Mouse (Mus musculus) thymus, postnatal 25 days (tissue): ENCODE data around the gene Vwa8.
A peak's percentile ranks its signal among the peaks of the same experiment; 100 is the strongest.
"Not testable (repeated sequence)": the region's sequence is repeated elsewhere in the genome, so short reads cannot be mapped to it uniquely, and the experiment has no call there.

Experiments
- DNase-seq: peaks from one replicate; pipeline ENCODE4 v3.0.0; 2022

Vwa8 gene

DNA sequence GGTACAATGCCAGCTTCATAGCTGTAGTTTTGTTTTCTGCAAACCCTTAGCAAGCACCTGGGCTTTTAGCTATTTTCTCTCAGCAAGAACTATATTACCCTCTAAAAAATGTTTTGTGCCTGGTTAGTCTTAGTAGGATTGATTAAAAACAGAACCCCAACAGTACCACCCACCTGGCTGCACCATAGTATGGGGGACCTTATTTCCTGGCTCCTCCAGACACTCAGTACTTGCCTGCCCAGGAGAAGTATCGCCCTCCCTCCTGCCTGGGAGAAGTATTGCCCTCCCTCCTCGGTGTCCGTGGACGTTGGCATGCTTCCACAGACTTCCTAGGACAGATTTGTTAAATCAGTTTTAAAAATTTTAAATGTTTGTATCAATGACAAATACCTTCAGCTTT is 144.7 kb downstream of the Vwa8 start:
- DNase-seq: no peak

DNA sequence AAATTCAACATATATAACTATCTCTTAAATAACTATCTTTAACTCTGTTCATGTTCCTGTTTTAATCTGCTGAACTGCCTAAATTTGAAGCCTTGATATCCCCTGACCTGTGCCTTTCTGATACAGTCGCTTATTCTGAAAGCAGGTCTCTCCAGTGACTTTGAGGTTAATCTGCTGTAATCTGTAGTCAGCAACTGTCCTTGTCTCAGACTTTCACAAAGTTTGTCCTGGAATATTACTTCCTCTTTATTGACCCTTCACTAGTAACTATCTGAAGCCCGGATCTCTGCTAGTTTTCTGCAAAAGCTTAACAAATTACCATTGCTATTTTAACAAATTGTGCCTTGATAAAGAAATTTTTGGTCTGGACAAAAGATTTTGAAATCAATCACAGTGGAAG is 147.5 kb downstream of the Vwa8 start:
- no peak for DNase-seq

DNA sequence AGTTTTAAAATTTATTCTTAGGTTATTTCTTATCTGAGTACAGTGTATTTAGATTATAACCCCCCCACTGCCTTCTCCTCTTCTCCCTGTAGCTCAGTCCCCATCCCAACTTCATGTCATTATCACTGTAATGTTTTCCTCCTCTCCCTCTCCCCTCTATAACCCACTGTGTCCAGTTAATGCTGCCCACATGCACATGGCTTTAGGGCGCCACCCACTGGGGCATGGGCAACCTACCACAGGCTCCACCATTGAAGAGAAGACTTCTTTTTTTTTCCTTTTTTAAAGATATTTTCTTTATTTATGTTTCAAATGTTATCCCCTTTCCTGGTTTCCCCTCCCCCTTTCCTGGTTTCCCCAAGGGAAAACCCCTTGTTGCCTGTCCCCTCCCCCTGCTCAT is 154.7 kb downstream of the Vwa8 start:
- DNase-seq: peak; percentile 27

- DNase-seq: not testable (repeated sequence)
These were observed 168.9 kb downstream of the Vwa8 start for GRCm38 (mm10) chr14:79017710-79018109.

DNA sequence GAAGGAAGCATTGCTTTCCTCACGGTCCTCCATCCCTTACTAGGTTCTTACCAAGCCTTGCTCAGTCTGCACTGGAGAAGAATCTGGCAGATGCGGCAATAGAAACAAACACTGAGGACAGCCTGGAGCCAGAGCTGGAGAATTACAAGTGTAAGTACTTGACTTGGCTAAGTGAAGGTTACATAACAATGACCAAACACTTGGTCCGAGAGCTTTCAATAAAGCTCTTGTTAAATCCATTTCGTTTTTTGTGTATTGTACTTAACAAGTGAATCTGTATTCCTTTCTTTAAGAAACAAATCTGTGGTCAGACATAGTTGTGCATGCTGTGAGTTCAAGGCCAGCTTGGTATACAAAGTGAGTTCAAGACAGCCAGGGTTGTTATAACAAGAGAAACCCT is 169.7 kb downstream of the Vwa8 start:
- no peak for DNase-seq

DNA sequence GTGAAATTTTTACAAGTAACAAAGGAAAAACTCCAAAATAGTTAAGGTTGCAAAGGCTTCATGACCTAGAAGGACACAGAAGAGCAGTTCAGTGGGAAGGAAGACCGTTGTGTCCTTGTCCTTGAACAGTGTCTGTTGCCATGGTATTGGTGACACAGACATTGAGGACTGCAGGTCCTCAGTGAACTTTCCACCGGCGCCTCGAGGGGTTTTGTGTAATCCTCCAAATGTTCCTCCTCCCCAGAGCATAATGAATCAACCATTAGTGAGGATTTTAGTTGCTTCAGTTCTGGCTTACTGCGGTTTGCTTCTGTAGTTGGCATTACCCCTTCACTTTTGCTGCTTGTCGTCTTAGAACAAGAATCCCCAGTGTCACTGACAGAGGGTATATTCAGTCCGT is 172.9 kb downstream of the Vwa8 start:
- no peak for DNase-seq

- DNase-seq: no peak
These were observed 180.2 kb downstream of the Vwa8 start for GRCm38 (mm10) chr14:79028996-79029575.

DNA sequence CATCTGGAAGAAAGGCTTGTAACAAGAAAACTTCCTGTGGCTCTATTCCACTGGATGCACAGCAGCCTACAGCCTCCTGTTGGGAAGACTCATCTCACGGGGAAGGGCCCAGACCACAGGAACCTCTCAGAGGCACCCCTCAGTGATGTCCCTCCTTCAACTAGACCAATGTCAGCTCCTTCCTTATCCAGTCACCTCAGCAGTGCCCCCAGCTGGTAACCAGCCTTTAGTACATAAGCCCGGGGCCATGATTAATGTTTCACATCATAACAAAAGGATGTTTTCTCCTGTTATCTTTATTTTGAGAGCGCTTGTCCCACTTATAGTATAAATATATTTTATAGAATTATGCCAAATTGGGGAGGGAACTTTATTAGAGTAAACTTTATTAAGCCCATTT is 181.9 kb downstream of the Vwa8 start:
- peak; percentile 12 for DNase-seq

DNA sequence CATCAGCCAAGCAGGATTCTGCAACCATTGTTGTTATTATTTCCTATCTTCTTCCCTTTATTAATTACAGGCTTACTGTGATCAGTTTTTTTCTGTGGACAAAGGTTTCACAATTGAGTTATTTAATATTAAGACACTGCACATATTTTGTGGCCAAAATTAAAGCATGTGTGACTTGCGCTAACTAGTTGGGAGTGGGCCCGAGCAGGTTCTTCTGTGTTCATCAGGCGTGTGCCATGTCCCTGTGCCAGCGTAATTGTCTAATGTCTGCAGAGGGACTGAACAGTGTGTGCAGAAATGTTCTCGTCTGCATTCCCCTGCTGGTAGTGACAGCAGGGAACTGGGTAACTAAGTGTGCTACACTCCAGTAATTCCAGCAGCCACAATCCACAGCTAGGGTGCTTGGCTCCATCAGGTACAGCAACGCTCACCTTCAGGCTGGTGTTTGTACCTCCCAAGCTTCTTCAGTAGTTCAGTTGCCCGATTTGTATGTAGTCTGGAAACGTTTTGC is 182.4 kb downstream of the Vwa8 start:
- DNase-seq: no peak

DNA sequence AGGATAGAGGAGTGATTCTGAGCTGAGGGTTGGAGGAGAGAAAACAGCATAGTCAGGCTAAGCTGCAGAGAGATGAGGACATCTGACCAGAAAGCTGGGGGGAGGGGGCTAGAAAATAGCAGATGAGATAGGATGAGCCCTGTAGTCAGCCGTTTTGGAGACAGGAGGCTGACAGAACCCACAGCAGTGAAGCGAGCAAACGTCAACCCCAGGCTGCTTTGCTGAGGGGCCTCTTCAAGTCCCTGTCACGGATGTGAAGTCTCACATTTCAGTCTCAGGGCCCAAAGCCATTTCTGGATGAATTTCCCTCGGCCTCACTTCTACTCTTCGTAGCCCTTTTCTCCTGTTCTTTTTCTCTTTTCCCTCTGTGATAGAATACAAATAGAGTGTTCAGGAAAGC is 184.5 kb downstream of the Vwa8 start:
- DNase-seq: no peak

GRCm38 (mm10) chr14:79034511-79034913 is 185.7 kb downstream of the Vwa8 start:
- DNase-seq: no peak

DNA sequence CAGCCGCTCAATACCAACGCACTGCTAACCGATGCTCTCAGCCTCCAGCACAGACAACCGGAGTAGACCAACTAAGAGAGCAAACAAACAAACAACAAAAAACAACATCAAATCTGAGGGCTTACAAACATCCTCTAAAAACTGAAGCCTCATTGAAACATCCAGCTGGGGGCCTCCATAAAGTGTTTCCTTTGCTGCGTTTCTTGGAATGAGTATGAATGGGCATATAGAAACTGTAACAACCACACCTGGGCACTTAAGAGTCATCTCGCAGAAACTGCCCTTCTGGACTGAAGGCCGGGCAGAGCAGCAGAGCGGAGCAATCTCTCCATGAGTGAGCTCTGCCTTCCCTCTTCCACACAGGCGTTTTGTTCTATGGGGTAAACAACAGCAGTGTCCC is 186.7 kb downstream of the Vwa8 start:
- no peak for DNase-seq

- no peak for DNase-seq
These were observed 198.3 kb downstream of the Vwa8 start for GRCm38 (mm10) chr14:79047186-79047585.

GRCm38 (mm10) chr14:79047956-79048355 is 199.1 kb downstream of the Vwa8 start:
- no peak for DNase-seq

DNA sequence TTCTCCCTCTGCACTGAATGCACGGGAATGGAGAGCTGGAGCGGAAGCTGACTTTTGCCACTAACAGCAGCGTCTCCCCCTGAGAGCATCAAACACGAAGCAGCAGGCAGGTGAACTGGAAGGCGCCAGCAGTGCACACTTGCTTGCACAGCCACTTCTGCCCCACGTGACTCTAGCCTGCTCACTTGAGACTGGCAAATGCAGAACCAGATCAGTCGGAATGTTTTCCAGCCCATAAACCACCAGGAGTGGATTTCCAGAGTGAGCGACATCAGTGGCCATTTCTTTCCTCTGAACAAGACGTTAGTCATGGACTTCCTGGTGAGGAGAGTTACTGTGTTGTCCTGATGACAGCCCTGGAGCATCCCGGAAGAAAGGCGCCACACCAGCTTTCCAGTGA is 200.7 kb downstream of the Vwa8 start:
- DNase-seq: no peak

DNA sequence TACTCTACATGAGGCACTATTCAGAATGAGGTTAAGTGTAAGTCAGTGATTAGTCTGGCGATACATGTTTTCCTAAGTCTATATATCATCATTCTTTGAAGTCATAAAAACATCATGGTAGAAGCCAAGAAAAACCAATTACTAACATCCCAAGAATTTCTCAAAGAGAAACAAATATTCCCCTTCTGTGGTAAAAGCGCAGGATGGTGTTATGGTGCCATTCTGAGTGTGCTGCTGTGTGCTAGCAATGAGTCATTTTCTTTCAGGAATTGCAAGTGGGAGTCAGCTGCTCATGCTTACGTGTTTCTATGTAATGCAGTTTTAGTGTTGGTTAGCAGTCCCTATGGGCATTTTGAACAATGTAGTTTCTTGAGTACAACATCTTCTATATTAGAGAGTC is 216.8 kb downstream of the Vwa8 start:
- DNase-seq: no peak

GRCm38 (mm10) chr14:79069515-79069914 is 220.7 kb downstream of the Vwa8 start:
- no peak for DNase-seq

- no peak for DNase-seq
These were observed 225.9 kb downstream of the Vwa8 start for GRCm38 (mm10) chr14:79074786-79075185.

DNA sequence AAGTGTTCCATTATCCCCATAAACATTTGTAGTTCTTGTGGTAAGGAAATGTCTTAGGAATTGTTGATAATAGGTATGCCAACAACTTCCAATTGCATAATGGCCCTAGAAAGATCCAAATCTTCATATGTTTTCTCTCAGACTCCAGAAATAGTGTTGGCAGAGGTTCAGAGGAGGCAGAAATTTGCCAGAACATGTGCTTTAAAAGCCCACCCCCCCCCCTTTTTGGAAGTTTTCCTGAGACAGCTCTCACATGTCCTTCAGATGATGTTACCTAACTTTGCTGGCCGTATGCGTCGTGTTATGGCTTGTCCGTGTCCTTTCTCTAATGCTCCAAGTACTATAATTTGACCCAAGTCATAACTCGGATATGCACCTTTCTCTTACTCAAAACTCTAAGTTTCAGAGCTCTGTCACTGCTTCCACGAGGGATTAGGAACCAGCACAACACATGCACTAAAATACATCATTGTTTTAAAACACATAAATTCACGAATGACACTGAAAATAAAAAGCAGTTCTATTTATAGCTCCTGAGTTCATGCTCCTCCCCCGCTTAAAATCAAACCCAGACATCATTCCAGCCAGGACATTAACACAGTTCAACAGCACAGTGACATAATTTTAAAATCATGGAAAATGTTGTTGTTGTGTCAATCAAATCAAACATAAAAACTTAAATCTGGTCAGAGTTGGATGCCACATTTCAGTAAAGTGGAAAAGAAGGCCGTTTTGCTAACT is 227.9 kb downstream of the Vwa8 start:
- no peak for DNase-seq

DNA sequence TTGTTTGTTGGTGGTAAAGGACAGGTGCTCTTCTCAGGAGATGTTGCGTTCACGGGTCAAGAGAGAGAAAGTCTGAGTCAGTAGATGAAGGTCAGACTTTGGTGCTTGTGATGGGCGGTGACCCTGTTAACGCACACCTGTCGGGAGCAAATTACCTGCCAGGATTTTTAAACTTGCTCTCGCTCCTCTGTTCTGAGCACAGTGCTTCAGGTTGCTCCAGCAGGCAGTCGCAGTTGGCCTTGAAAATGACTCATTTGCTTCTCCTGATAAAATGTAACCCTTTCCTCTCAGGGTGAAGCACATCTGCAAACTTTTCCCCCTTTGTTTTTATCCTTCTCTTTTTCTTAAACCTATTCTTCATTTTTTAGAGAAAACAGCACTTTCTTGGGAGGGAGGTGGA is 234.7 kb downstream of the Vwa8 start:
- DNase-seq: no peak

DNA sequence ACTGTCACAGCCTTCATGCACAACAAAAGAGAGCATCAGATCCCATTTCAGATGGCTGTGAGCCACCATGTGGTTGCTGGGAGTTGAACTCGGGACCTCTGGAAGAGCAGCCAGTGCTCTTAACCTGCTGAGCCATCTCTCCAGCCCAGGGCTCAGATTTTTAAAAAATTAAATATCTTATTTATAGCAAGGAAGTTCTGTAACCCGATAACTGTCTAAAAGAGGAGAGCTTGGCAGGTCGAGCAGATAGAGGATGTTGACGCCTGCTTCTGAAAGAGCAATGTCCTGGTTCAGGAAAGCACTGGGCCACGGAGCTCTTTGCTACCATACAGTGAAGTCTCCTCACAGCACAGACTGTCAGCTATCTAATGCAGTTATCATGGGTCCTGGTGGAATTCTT is 237.2 kb downstream of the Vwa8 start:
- DNase-seq: no peak

DNA sequence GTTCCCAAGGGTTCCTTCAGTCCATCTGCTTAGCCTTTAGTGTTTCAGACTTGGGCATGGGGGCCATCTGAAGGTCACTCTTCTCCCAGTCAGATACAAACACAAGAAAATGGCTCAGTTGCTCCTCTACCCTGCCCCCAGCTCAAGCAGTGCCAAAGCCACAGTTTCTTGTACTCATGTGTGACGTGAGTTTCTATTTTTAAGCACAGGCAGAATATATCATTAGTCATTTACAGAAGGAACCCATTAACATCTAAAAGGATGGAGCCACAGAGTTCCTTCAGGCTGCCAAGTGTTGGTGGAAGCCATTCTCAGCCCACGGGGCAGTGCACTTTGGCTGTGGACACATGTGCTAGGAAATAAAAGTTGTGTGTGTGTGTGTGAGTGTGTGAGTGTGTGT is 240.6 kb downstream of the Vwa8 start:
- DNase-seq: no peak

- no peak for DNase-seq
These were observed 248.3 kb downstream of the Vwa8 start for GRCm38 (mm10) chr14:79097181-79097580.

DNA sequence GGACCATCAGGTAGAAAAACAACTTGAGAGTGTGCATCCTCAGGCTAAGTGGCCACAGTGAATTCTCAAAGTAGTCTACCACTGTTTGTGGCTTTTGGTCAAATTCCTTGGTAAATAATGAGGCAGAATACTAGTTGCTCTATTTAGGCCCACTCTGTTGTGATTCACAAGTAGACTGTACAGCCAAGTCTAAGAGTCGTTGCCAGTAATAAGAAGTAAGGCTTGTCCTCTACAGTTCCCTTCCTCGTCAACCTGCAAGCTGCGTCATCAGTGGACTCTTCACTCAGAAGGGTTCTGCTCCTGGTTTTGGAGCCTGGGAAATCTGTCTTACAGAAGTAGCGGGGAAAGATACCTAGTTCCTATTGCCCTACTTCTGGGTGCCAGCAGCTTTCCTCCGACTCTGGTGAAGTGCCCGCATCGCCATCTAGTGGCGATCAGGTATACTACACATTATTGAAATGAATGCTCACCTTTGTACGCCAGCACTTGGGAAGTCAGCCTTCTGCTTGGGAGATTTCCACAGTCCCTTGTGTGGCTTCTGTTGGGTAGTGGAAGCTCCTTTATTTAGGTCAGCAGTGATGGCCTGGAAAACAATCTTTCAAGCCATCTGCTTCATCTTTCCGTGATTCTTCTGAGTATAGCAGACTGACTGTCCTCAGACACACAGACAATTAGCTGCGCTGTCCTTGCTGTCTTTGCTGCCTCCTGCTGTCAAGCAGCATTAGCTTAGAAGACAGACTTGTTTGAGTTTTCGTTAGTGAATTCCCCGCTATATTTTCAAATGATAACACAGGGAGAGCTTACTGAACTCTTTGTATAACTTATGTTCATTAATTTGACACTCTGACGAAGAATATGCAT is 258.0 kb downstream of the Vwa8 start:
- DNase-seq: peak; percentile 68
